Mouse (Mus musculus) liver, embryonic 11.5 days (tissue): Measurements from ENCODE around the gene Trem2. TPM values are rescaled to one million over a fixed set of nuclear protein-coding genes. Genes with fewer than 3 reads are reported as not detected.

Experiments
- ATAC-seq: fragments of 200-750 bp; cut with Nextera tagmentation; replicated peaks from 2 replicates; pipeline ENCODE4 v1.8.0; 2017; ENCODE audit warnings: moderate number of reproducible peaks, mild to moderate bottlenecking, moderate TSS enrichment, moderate library complexity; ENCODE audit not compliant: low FRiP score
- DNase-seq: peaks from one replicate; pipeline ENCODE4 v3.0.0-alpha.2; 2017; ENCODE audit warnings: low spot score
- H3K27ac ChIP-seq: fragments of 300-500 bp; sonication (generic); 2 replicates; pipeline ENCODE4 v1.5.1; 2014; ENCODE audit warnings: mild to moderate bottlenecking, low read depth, low read length, control low read depth
- H3K27me3 ChIP-seq: fragments of 300-500 bp; sonication (generic); replicated peaks from 2 replicates; pipeline ENCODE4 v1.6.1; 2014; ENCODE audit warnings: low read length, mixed read lengths; ENCODE audit not compliant: control insufficient read depth, insufficient read depth
- H3K36me3 ChIP-seq: fragments of 300-500 bp; sonication (generic); 2 replicates; pipeline ENCODE4 v1.6.1; 2014; ENCODE audit warnings: mild to moderate bottlenecking, low read length, moderate library complexity, mixed read lengths; ENCODE audit not compliant: control insufficient read depth, insufficient read depth
- H3K4me1 ChIP-seq: fragments of 300-500 bp; sonication (generic); replicated peaks from 2 replicates; pipeline ENCODE4 v1.6.1; 2014; ENCODE audit warnings: low read length, mixed read lengths; ENCODE audit not compliant: control insufficient read depth, insufficient read depth
- H3K4me2 ChIP-seq: fragments of 300-500 bp; sonication (generic); 2 replicates; pipeline ENCODE4 v1.6.1; 2014; ENCODE audit warnings: mild to moderate bottlenecking, control low read depth, moderate library complexity
- H3K4me3 ChIP-seq: fragments of 300-500 bp; sonication (generic); 2 replicates; pipeline ENCODE4 v1.5.1; 2014; ENCODE audit warnings: low read depth, low read length, control low read depth
- H3K9ac ChIP-seq: fragments of 300-500 bp; sonication (generic); 2 replicates; pipeline ENCODE4 v1.6.1; 2014; ENCODE audit warnings: low read depth, low read length, control low read depth
- H3K9me3 ChIP-seq: fragments of 300-500 bp; sonication (generic); 2 replicates; pipeline ENCODE4 v1.6.1; 2016; ENCODE audit warnings: low read length, inconsistent platforms, mixed read lengths; ENCODE audit not compliant: control insufficient read depth
- WGBS: fragments of 180-500 bp; shearing (Covaris S2); extraction: QIAGEN DNeasy Blood & Tissue Kit; methylation state at CpG from one replicate; pipeline ENCODE4 v1.1.7; 2014; 5-methylcytosine and 5-hydroxymethylcytosine counted together
- polyA plus RNA-seq: library from polyadenylated mRNA; unstranded; fragments of >200 nt; fragmentation: Nextera tagmentation; extraction: Ambion mirVana; gene quantifications from 2 replicates; pipeline ENCODE4 v1.2.1, GENCODE M21; 2014

The Trem2 gene
- polyA plus RNA-seq, 1 experiment from 2014 or later: 4.7 TPM

GRCm38 (mm10) chr17:48318686-48319085, 27.5 kb upstream of the Trem2 start:
- Histone ChIP-seq H3K4me1 (peaks cover 12% of the 10 kb centered on the region), H3K36me3 (no peaks in the 10 kb centered on the region), H3K27me3 (no peaks in the 10 kb centered on the region), H3K4me3 (no peak overlapping the region), H3K9ac (no peak overlapping the region), H3K27ac (no peak overlapping the region), H3K4me2 (no peak overlapping the region), H3K9me3 (no peaks in the 10 kb centered on the region)
- DNase-seq: no peak
- no peak for ATAC-seq
- 86% methylated on average over 1 of the region's 1 CpGs for WGBS

- H3K4me1 ChIP-seq: peaks cover 12% of the 10 kb centered on the region
- no peaks in the 10 kb centered on the region for H3K9me3 ChIP-seq
- no peaks in the 10 kb centered on the region for H3K27me3 ChIP-seq
- H3K36me3 ChIP-seq: no peaks in the 10 kb centered on the region
- 0 out of 2 replicates have a peak, but pooled peaks have one; percentile 52 for ATAC-seq
- H3K27ac ChIP-seq: no peak overlapping the region
- H3K4me2 ChIP-seq: no peak overlapping the region
- no peak overlapping the region for H3K4me3 ChIP-seq
- DNase-seq: no peak
- WGBS: 58% methylated on average over 2 of the region's 2 CpGs
- H3K9ac ChIP-seq: no peak overlapping the region
Observed at GRCm38 (mm10) chr17:48321279-48321678, 24.9 kb upstream of the Trem2 start.

- no peak overlapping the region for H3K4me2 ChIP-seq
- H3K27ac ChIP-seq: no peak overlapping the region
- H3K4me1 ChIP-seq: peaks cover 12% of the 10 kb centered on the region
- no peaks in the 10 kb centered on the region for H3K36me3 ChIP-seq
- DNase-seq: no peak
- WGBS: 63% methylated on average over 3 of the region's 3 CpGs
- no peak overlapping the region for H3K4me3 ChIP-seq
- no peak; the same call in 1 of the 2 replicates for ATAC-seq
- H3K27me3 ChIP-seq: no peaks in the 10 kb centered on the region
- H3K9me3 ChIP-seq: no peaks in the 10 kb centered on the region
- no peak overlapping the region for H3K9ac ChIP-seq
Observed at GRCm38 (mm10) chr17:48323236-48323635, 23.0 kb upstream of the Trem2 start.

- no peak overlapping the region for H3K4me3 ChIP-seq
Observed at GRCm38 (mm10) chr17:48324258-48324657, 21.9 kb upstream of the Trem2 start.

GRCm38 (mm10) chr17:48325093-48325492, 21.1 kb upstream of the Trem2 start:
- no peak for ATAC-seq
- no peak for DNase-seq
- H3K4me1 ChIP-seq: peaks cover 12% of the 10 kb centered on the region

More at GRCm38 (mm10) chr17:48324258-48324657, 21.9 kb upstream of the Trem2 start:
- 63% methylated on average over 5 of the region's 5 CpGs for WGBS
- no peaks in the 10 kb centered on the region for H3K27me3 ChIP-seq
- H3K9ac ChIP-seq: no peak overlapping the region
- peaks cover 12% of the 10 kb centered on the region for H3K4me1 ChIP-seq
- no peaks in the 10 kb centered on the region for H3K9me3 ChIP-seq
- H3K36me3 ChIP-seq: no peaks in the 10 kb centered on the region
- DNase-seq: no peak
- H3K4me2 ChIP-seq: no peak overlapping the region
- H3K27ac ChIP-seq: 0 out of 2 replicates have a peak overlapping the region, but pooled peaks have one; percentile 3
- no peak for ATAC-seq

GRCm38 (mm10) chr17:48325638-48326037, 20.6 kb upstream of the Trem2 start:
- Histone ChIP-seq H3K27me3 (no peaks in the 10 kb centered on the region), H3K9ac (no peak overlapping the region), H3K4me2 (no peak overlapping the region), H3K4me1 (peaks cover 12% of the 10 kb centered on the region), H3K9me3 (no peaks in the 10 kb centered on the region), H3K36me3 (no peaks in the 10 kb centered on the region), H3K4me3 (no peak overlapping the region), H3K27ac (no peak overlapping the region)
- ATAC-seq: no peak
- no peak for DNase-seq
- WGBS: 76% methylated on average over 11 of the region's 11 CpGs

More at GRCm38 (mm10) chr17:48325093-48325492, 21.1 kb upstream of the Trem2 start:
- H3K9me3 ChIP-seq: no peaks in the 10 kb centered on the region
- 87% methylated on average over 6 of the region's 6 CpGs for WGBS
- no peak overlapping the region for H3K27ac ChIP-seq
- H3K27me3 ChIP-seq: no peaks in the 10 kb centered on the region
- H3K9ac ChIP-seq: no peak overlapping the region
- no peaks in the 10 kb centered on the region for H3K36me3 ChIP-seq
- no peak overlapping the region for H3K4me2 ChIP-seq
- H3K4me3 ChIP-seq: no peak overlapping the region

- H3K4me2 ChIP-seq: no peak overlapping the region
- no peaks in the 10 kb centered on the region for H3K36me3 ChIP-seq
- peaks cover 8% of the 10 kb centered on the region; the same call in 1 of the 2 replicates for H3K4me1 ChIP-seq
- ATAC-seq (no peak), DNase-seq (no peak)
- WGBS: 84% methylated on average over 4 of the region's 4 CpGs
- H3K27ac ChIP-seq: no peak overlapping the region
- H3K27me3 ChIP-seq: no peaks in the 10 kb centered on the region
- no peak overlapping the region for H3K9ac ChIP-seq
- H3K4me3 ChIP-seq: no peak overlapping the region
- H3K9me3 ChIP-seq: no peaks in the 10 kb centered on the region
Observed at GRCm38 (mm10) chr17:48326656-48327055, 19.5 kb upstream of the Trem2 start.

GRCm38 (mm10) chr17:48332524-48332923, 13.7 kb upstream of the Trem2 start:
- Histone ChIP-seq H3K36me3 (no peaks in the 10 kb centered on the region), H3K4me2 (no peak overlapping the region), H3K27me3 (no peaks in the 10 kb centered on the region), H3K4me3 (no peak overlapping the region), H3K4me1 (no peaks in the 10 kb centered on the region), H3K9ac (no peak overlapping the region), H3K27ac (no peak overlapping the region), H3K9me3 (no peaks in the 10 kb centered on the region)
- ATAC-seq: no peak
- DNase-seq: no peak
- WGBS: 84% methylated on average over 2 of the region's 2 CpGs

- WGBS: 89% methylated on average over 4 of the region's 4 CpGs
- no peaks in the 10 kb centered on the region for H3K36me3 ChIP-seq
- no peak overlapping the region for H3K4me3 ChIP-seq
- DNase-seq: no peak
- no peak overlapping the region for H3K27ac ChIP-seq
- H3K9ac ChIP-seq: no peak overlapping the region
- no peak overlapping the region for H3K4me2 ChIP-seq
- no peak for ATAC-seq
- no peaks in the 10 kb centered on the region for H3K9me3 ChIP-seq
- no peaks in the 10 kb centered on the region for H3K27me3 ChIP-seq
- no peaks in the 10 kb centered on the region for H3K4me1 ChIP-seq
Observed at GRCm38 (mm10) chr17:48334186-48334585, 12.0 kb upstream of the Trem2 start.
